Mouse (Mus musculus): ENCODE results near the gene Sergef. TPM values are rescaled to one million over a fixed set of nuclear protein-coding genes. Genes with fewer than 3 reads are reported as not detected.

The Sergef gene
- polyA plus RNA-seq, 1 experiment from 2014 or later = 23.4 TPM

- Histone ChIP-seq H3K9ac (ENCODE audit: low read length) (no peak overlapping the region), H3K27ac (ENCODE audit: low read depth, low read length) (no peak overlapping the region), H3K4me2 (ENCODE audit: low read length) (no peak overlapping the region), H3K4me3 (ENCODE audit: low read depth, low read length) (no peak overlapping the region), H3K9me3 (replicated peaks; ENCODE audit: control insufficient read depth, low read length) (no peaks in the 10 kb centered on the region), H3K36me3 (ENCODE audit: control insufficient read depth, insufficient read depth, low read length) (no peaks in the 10 kb centered on the region), H3K27me3 (replicated peaks; ENCODE audit: control insufficient read depth, insufficient read depth, low read length) (no peaks in the 10 kb centered on the region), H3K4me1 (ENCODE audit: control insufficient read depth, insufficient read depth, low read length) (peaks cover 19% of the 10 kb centered on the region)
- 82% methylated on average over 4 of the region's 4 CpGs for WGBS
- ATAC-seq (no peak), DNase-seq (ENCODE audit: low spot score) (no peak)
Measured at GRCm38 (mm10) chr7:46557996-46558395, 81.6 kb downstream of the Sergef start.

- H3K4me3 ChIP-seq (ENCODE audit: low read depth, low read length) = no peak overlapping the region
- no peak overlapping the region for H3K4me2 ChIP-seq (ENCODE audit: low read length)
- no peaks in the 10 kb centered on the region for H3K36me3 ChIP-seq (ENCODE audit: control insufficient read depth, insufficient read depth, low read length)
- WGBS = 87% methylated on average over 11 of the region's 11 CpGs
- ATAC-seq = no peak
- H3K9me3 ChIP-seq (replicated peaks; ENCODE audit: control insufficient read depth, low read length) = no peaks in the 10 kb centered on the region
- no peak for DNase-seq (ENCODE audit: low spot score)
- peaks cover 19% of the 10 kb centered on the region for H3K4me1 ChIP-seq (ENCODE audit: control insufficient read depth, insufficient read depth, low read length)
- no peaks in the 10 kb centered on the region for H3K27me3 ChIP-seq (replicated peaks; ENCODE audit: control insufficient read depth, insufficient read depth, low read length)
- no peak overlapping the region for H3K9ac ChIP-seq (ENCODE audit: low read length)
- H3K27ac ChIP-seq (ENCODE audit: low read depth, low read length) = no peak overlapping the region
Measured at GRCm38 (mm10) chr7:46557387-46557786, 82.2 kb downstream of the Sergef start.

- Histone ChIP-seq H3K27me3 (replicated peaks; ENCODE audit: control insufficient read depth, insufficient read depth, low read length) (no peaks in the 10 kb centered on the region), H3K9ac (ENCODE audit: low read length) (peak overlapping the region; percentile 40; the same call in 1 of the 2 replicates), H3K4me2 (ENCODE audit: low read length) (no peak overlapping the region), H3K4me1 (ENCODE audit: control insufficient read depth, insufficient read depth, low read length) (peaks cover 22% of the 10 kb centered on the region), H3K27ac (ENCODE audit: low read depth, low read length) (peak overlapping the region; percentile 10), H3K9me3 (replicated peaks; ENCODE audit: control insufficient read depth, low read length) (no peaks in the 10 kb centered on the region), H3K4me3 (ENCODE audit: low read depth, low read length) (no peak overlapping the region), H3K36me3 (ENCODE audit: control insufficient read depth, insufficient read depth, low read length) (no peaks in the 10 kb centered on the region)
- 13% methylated on average over 13 of the region's 13 CpGs for WGBS
- ATAC-seq (peak; percentile 94), DNase-seq (ENCODE audit: low spot score) (peak; percentile 88)
Measured at GRCm38 (mm10) chr7:46556358-46557118, 83.1 kb downstream of the Sergef start.

GRCm38 (mm10) chr7:46555731-46556130 is 83.9 kb downstream of the Sergef start:
- ATAC-seq (no peak), DNase-seq (ENCODE audit: low spot score) (no peak)
- no peaks in the 10 kb centered on the region for H3K9me3 ChIP-seq (replicated peaks; ENCODE audit: control insufficient read depth, low read length)
- 93% methylated on average over 7 of the region's 7 CpGs for WGBS
- no peak overlapping the region for H3K4me2 ChIP-seq (ENCODE audit: low read length)
- H3K27me3 ChIP-seq (replicated peaks; ENCODE audit: control insufficient read depth, insufficient read depth, low read length) = no peaks in the 10 kb centered on the region
- peak overlapping the region; percentile 14; the same call in 1 of the 2 replicates for H3K27ac ChIP-seq (ENCODE audit: low read depth, low read length)
- H3K36me3 ChIP-seq (ENCODE audit: control insufficient read depth, insufficient read depth, low read length) = no peaks in the 10 kb centered on the region
- peaks cover 23% of the 10 kb centered on the region for H3K4me1 ChIP-seq (ENCODE audit: control insufficient read depth, insufficient read depth, low read length)
- no peak overlapping the region for H3K4me3 ChIP-seq (ENCODE audit: low read depth, low read length)
- no peak overlapping the region for H3K9ac ChIP-seq (ENCODE audit: low read length)

GRCm38 (mm10) chr7:46554855-46555254 is 84.8 kb downstream of the Sergef start:
- Histone ChIP-seq H3K4me3 (ENCODE audit: low read depth, low read length) (no peak overlapping the region), H3K4me1 (ENCODE audit: control insufficient read depth, insufficient read depth, low read length) (peaks cover 23% of the 10 kb centered on the region), H3K9ac (ENCODE audit: low read length) (no peak overlapping the region), H3K27ac (ENCODE audit: low read depth, low read length) (0 out of 2 replicates have a peak overlapping the region, but pooled peaks have one; percentile 44), H3K27me3 (replicated peaks; ENCODE audit: control insufficient read depth, insufficient read depth, low read length) (no peaks in the 10 kb centered on the region), H3K4me2 (ENCODE audit: low read length) (no peak overlapping the region), H3K36me3 (ENCODE audit: control insufficient read depth, insufficient read depth, low read length) (no peaks in the 10 kb centered on the region), H3K9me3 (replicated peaks; ENCODE audit: control insufficient read depth, low read length) (no peaks in the 10 kb centered on the region)
- DNase-seq (ENCODE audit: low spot score) (no peak), ATAC-seq (no peak)
- WGBS = 72% methylated on average over 9 of the region's 9 CpGs

GRCm38 (mm10) chr7:46554003-46554402 is 85.6 kb downstream of the Sergef start:
- Histone ChIP-seq H3K9ac (ENCODE audit: low read length) (no peak overlapping the region), H3K4me1 (ENCODE audit: control insufficient read depth, insufficient read depth, low read length) (peaks cover 23% of the 10 kb centered on the region), H3K27me3 (replicated peaks; ENCODE audit: control insufficient read depth, insufficient read depth, low read length) (no peaks in the 10 kb centered on the region), H3K9me3 (replicated peaks; ENCODE audit: control insufficient read depth, low read length) (no peaks in the 10 kb centered on the region), H3K4me2 (ENCODE audit: low read length) (no peak overlapping the region), H3K36me3 (ENCODE audit: control insufficient read depth, insufficient read depth, low read length) (no peaks in the 10 kb centered on the region), H3K4me3 (ENCODE audit: low read depth, low read length) (no peak overlapping the region), H3K27ac (ENCODE audit: low read depth, low read length) (no peak overlapping the region)
- peak; percentile 55 for DNase-seq (ENCODE audit: low spot score)
- no peak for ATAC-seq
- 42% methylated on average over 7 of the region's 7 CpGs for WGBS

- Histone ChIP-seq H3K9ac (ENCODE audit: low read length) (no peak overlapping the region), H3K9me3 (replicated peaks; ENCODE audit: control insufficient read depth, low read length) (no peaks in the 10 kb centered on the region), H3K4me2 (ENCODE audit: low read length) (no peak overlapping the region), H3K27me3 (replicated peaks; ENCODE audit: control insufficient read depth, insufficient read depth, low read length) (no peaks in the 10 kb centered on the region), H3K36me3 (ENCODE audit: control insufficient read depth, insufficient read depth, low read length) (no peaks in the 10 kb centered on the region), H3K4me3 (ENCODE audit: low read depth, low read length) (no peak overlapping the region), H3K4me1 (ENCODE audit: control insufficient read depth, insufficient read depth, low read length) (peaks cover 23% of the 10 kb centered on the region), H3K27ac (ENCODE audit: low read depth, low read length) (peak overlapping the region; percentile 1; the same call in 1 of the 2 replicates)
- 85% methylated on average over 20 of the region's 20 CpGs for WGBS
- ATAC-seq = no peak
- no peak for DNase-seq (ENCODE audit: low spot score)
Measured at GRCm38 (mm10) chr7:46551935-46552752, 87.5 kb downstream of the Sergef start.

GRCm38 (mm10) chr7:46551173-46551572 is 88.4 kb downstream of the Sergef start:
- no peaks in the 10 kb centered on the region for H3K9me3 ChIP-seq (replicated peaks; ENCODE audit: control insufficient read depth, low read length)
- H3K27ac ChIP-seq (ENCODE audit: low read depth, low read length) = 0 out of 2 replicates have a peak overlapping the region, but pooled peaks have one; percentile 21
- WGBS = 63% methylated on average over 7 of the region's 7 CpGs
- no peaks in the 10 kb centered on the region for H3K36me3 ChIP-seq (ENCODE audit: control insufficient read depth, insufficient read depth, low read length)
- H3K4me1 ChIP-seq (ENCODE audit: control insufficient read depth, insufficient read depth, low read length) = peaks cover 16% of the 10 kb centered on the region; the same call in 1 of the 2 replicates
- no peak overlapping the region for H3K4me2 ChIP-seq (ENCODE audit: low read length)
- no peak for DNase-seq (ENCODE audit: low spot score)
- no peak overlapping the region for H3K9ac ChIP-seq (ENCODE audit: low read length)
- no peak; the same call in 1 of the 2 replicates for ATAC-seq
- no peaks in the 10 kb centered on the region for H3K27me3 ChIP-seq (replicated peaks; ENCODE audit: control insufficient read depth, insufficient read depth, low read length)
- no peak overlapping the region for H3K4me3 ChIP-seq (ENCODE audit: low read depth, low read length)
